Mouse (Mus musculus) spleen, embryonic (tissue): ENCODE measurements at regions not wholly inside any gene's neighbourhood (a gene's known extent, or its start where the extent isn't known, plus 50 kb on each side); places are given as distances from the start of the nearest gene placed in this dataset.

Experiments used
- CTCF ChIA-PET: fragments of 350-600 bp; sonication (Branson Sonifier 250); formaldehyde crosslinking; loops from one replicate; lab custom pipeline; 2022; lab: Charles Lee

- CTCF ChIA-PET, result no interaction called here
Observed at GRCm38 (mm10) chr15:47485794-47486193, 6398.9 kb upstream of the Gm7489 start.

DNA sequence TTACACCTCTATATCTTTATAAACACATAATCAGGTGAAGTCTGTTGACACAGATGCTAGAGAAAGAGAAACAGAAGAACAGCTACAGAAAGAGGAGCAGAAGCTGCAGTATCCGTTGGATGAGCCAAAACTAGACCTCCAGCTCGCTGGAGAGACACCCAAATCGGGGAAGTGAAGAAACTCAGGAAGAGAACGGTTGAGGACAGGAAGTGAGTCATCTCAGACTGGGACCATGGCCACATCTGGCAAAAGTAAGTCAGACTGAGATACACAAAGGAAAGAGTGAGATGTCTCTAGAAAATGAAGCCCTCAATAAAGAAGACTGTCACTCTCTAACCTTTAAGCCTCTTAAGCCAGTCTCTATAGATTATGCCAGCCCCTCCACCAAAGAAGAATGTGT lies 6362.8 kb upstream of the Gm7489 start:
- CTCF ChIA-PET, result interaction anchor here (0.7 kb wide), 1 partner anchor 9 kb away, joined by 4 read pairs; no protein-coding TSS in a partner anchor
